Mouse (Mus musculus) embryonic fibroblast, embryonic 13.5 days (primary cell): ENCODE data around the gene Sprtn.

Experiments
- CTCF ChIP-seq: IDR thresholded peaks from 2 replicates; pipeline ENCODE4 v1.5.1; 2011; ENCODE audit warnings: mild to moderate bottlenecking, control low read depth, low read length, moderate library complexity, borderline replicate concordance; ENCODE audit not compliant: insufficient read depth
- POLR2A ChIP-seq: IDR thresholded peaks from 2 replicates; pipeline ENCODE4 v1.6.1; 2011; ENCODE audit warnings: low read depth, mild to moderate bottlenecking, control low read depth, low read length, moderate library complexity

DNA sequence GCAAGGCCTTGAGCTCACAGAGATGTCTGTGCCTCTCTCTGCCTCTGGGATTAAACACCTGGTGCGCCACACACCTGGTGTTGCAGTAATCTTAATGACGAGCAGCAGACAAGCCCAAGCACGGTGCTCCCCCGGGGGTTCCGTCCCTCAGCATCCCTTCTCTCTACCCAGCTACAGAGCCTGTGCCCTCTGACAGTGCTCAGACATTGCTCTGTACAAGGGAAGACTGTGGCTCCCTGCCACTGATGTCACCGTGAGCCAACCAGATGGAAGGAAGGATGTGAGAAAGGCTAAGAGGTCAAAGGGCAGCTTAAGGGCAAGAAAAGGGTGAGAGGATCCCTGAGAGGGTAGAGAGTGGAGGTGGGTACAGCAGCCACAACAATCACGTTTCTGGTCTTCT is 46.7 kb downstream of the Sprtn start:
- no peak for TF ChIP-seq POLR2A
- no peak for TF ChIP-seq CTCF
